Mouse (Mus musculus) forebrain, embryonic 11.5 days (tissue): ENCODE measurements around the gene Rapgef2. TPM values are rescaled to one million over a fixed set of nuclear protein-coding genes. Genes with fewer than 3 reads are reported as not detected.

Experiments
- ATAC-seq: fragments of 200-750 bp; cut with Nextera tagmentation; replicated peaks from 2 replicates; pipeline ENCODE4 v1.8.0; 2017; ENCODE audit warnings: moderate TSS enrichment; ENCODE audit not compliant: low FRiP score
- DNase-seq: peaks from one replicate; pipeline ENCODE4 v3.0.0-alpha.2; 2017; ENCODE audit warnings: low spot score
- H3K27ac ChIP-seq: fragments of 300-500 bp; sonication (generic); 2 replicates; pipeline ENCODE4 v1.5.1; 2014; ENCODE audit warnings: low read depth, low read length
- H3K27me3 ChIP-seq: fragments of 300-500 bp; sonication (generic); 2 replicates; pipeline ENCODE4 v1.6.1; 2014; ENCODE audit warnings: mild to moderate bottlenecking, low read length, mixed read lengths; ENCODE audit not compliant: control insufficient read depth, insufficient read depth
- H3K36me3 ChIP-seq: fragments of 300-500 bp; sonication (generic); 2 replicates; pipeline ENCODE4 v1.6.1; 2014; ENCODE audit warnings: mild to moderate bottlenecking, low read length, moderate library complexity, mixed read lengths; ENCODE audit not compliant: control insufficient read depth, insufficient read depth
- H3K4me1 ChIP-seq: fragments of 300-500 bp; sonication (generic); replicated peaks from 2 replicates; pipeline ENCODE4 v1.6.1; 2014; ENCODE audit warnings: low read length, mixed read lengths; ENCODE audit not compliant: control insufficient read depth, insufficient read depth
- H3K4me2 ChIP-seq: fragments of 300-500 bp; sonication (generic); 2 replicates; pipeline ENCODE4 v1.6.1; 2014; ENCODE audit warnings: low read depth, mild to moderate bottlenecking, low read length, moderate library complexity, mixed read lengths; ENCODE audit not compliant: severe bottlenecking
- H3K4me3 ChIP-seq: fragments of 300-500 bp; sonication (generic); 2 replicates; pipeline ENCODE4 v1.5.1; 2014; ENCODE audit warnings: low read depth, low read length
- H3K9ac ChIP-seq: fragments of 300-500 bp; sonication (generic); 2 replicates; pipeline ENCODE4 v1.6.1; 2014; ENCODE audit warnings: low read length
- H3K9me3 ChIP-seq: fragments of 300-500 bp; sonication (generic); 2 replicates; pipeline ENCODE4 v1.6.1; 2016; ENCODE audit warnings: low read length, mixed read lengths; ENCODE audit not compliant: control insufficient read depth
- WGBS: fragments of 180-500 bp; shearing (Covaris S2); extraction: QIAGEN DNeasy Blood & Tissue Kit; methylation state at CpG from one replicate; pipeline ENCODE4 v1.1.7; 2014; 5-methylcytosine and 5-hydroxymethylcytosine counted together
- polyA plus RNA-seq: library from polyadenylated mRNA; unstranded; fragments of >200 nt; fragmentation: Nextera tagmentation; extraction: Ambion mirVana; gene quantifications from 2 replicates; pipeline ENCODE4 v1.2.1, GENCODE M21; 2014

The Rapgef2 gene
- polyA plus RNA-seq, 1 experiment from 2014 or later: 8.5 TPM

GRCm38 (mm10) chr3:79119983-79120382, 166.3 kb downstream of the Rapgef2 start:
- ATAC-seq (no peak), DNase-seq (no peak)
- no peaks in the 10 kb centered on the region for H3K36me3 ChIP-seq
- H3K4me2 ChIP-seq: no peak overlapping the region
- 95% methylated on average over 12 of the region's 12 CpGs for WGBS
- H3K27me3 ChIP-seq: no peaks in the 10 kb centered on the region
- H3K27ac ChIP-seq: no peak overlapping the region
- no peak overlapping the region for H3K4me3 ChIP-seq
- H3K4me1 ChIP-seq: no peaks in the 10 kb centered on the region
- H3K9ac ChIP-seq: no peak overlapping the region
- no peaks in the 10 kb centered on the region for H3K9me3 ChIP-seq

GRCm38 (mm10) chr3:79110153-79110552, 176.2 kb downstream of the Rapgef2 start:
- DNase-seq: no peak
- Histone ChIP-seq H3K4me3 (no peak overlapping the region), H3K9ac (no peak overlapping the region), H3K27ac (no peak overlapping the region), H3K4me2 (no peak overlapping the region), H3K27me3 (no peaks in the 10 kb centered on the region), H3K9me3 (no peaks in the 10 kb centered on the region), H3K4me1 (no peaks in the 10 kb centered on the region), H3K36me3 (no peaks in the 10 kb centered on the region)
- WGBS: 97% methylated on average over 6 of the region's 6 CpGs
- ATAC-seq: no peak

GRCm38 (mm10) chr3:79108246-79108645, 178.1 kb downstream of the Rapgef2 start:
- H3K36me3 ChIP-seq: no peaks in the 10 kb centered on the region
- H3K9me3 ChIP-seq: no peaks in the 10 kb centered on the region
- 94% methylated on average over 6 of the region's 6 CpGs for WGBS
- ATAC-seq (no peak), DNase-seq (no peak)
- H3K9ac ChIP-seq: no peak overlapping the region
- H3K27ac ChIP-seq: no peak overlapping the region
- no peak overlapping the region for H3K4me3 ChIP-seq
- no peaks in the 10 kb centered on the region for H3K27me3 ChIP-seq
- no peak overlapping the region for H3K4me2 ChIP-seq
- no peaks in the 10 kb centered on the region for H3K4me1 ChIP-seq

GRCm38 (mm10) chr3:79106360-79106759, 180.0 kb downstream of the Rapgef2 start:
- no peaks in the 10 kb centered on the region for H3K36me3 ChIP-seq
- no peaks in the 10 kb centered on the region for H3K27me3 ChIP-seq
- no peak overlapping the region for H3K9ac ChIP-seq
- ATAC-seq: no peak
- H3K9me3 ChIP-seq: no peaks in the 10 kb centered on the region
- no peak overlapping the region for H3K4me2 ChIP-seq
- no peak overlapping the region for H3K27ac ChIP-seq
- no peak overlapping the region for H3K4me3 ChIP-seq
- WGBS: 88% methylated on average over 2 of the region's 2 CpGs
- H3K4me1 ChIP-seq: no peaks in the 10 kb centered on the region
- no peak for DNase-seq

GRCm38 (mm10) chr3:79103604-79104003, 182.7 kb downstream of the Rapgef2 start:
- no peaks in the 10 kb centered on the region for H3K4me1 ChIP-seq
- ATAC-seq: no peak
- H3K9me3 ChIP-seq: no peaks in the 10 kb centered on the region
- H3K36me3 ChIP-seq: no peaks in the 10 kb centered on the region
- no peak overlapping the region for H3K4me3 ChIP-seq
- no peak overlapping the region for H3K27ac ChIP-seq
- no peak for DNase-seq
- H3K4me2 ChIP-seq: no peak overlapping the region
- no peak overlapping the region for H3K9ac ChIP-seq
- no peaks in the 10 kb centered on the region for H3K27me3 ChIP-seq
- 95% methylated on average over 9 of the region's 9 CpGs for WGBS

- no peak overlapping the region for H3K4me3 ChIP-seq
- ATAC-seq (no peak), DNase-seq (no peak)
- no peak overlapping the region for H3K9ac ChIP-seq
- H3K27ac ChIP-seq: no peak overlapping the region
- H3K36me3 ChIP-seq: no peaks in the 10 kb centered on the region; the same call in 1 of the 2 replicates
- H3K9me3 ChIP-seq: no peaks in the 10 kb centered on the region
- H3K4me2 ChIP-seq: no peak overlapping the region
- 87% methylated on average over 6 of the region's 6 CpGs for WGBS
- no peaks in the 10 kb centered on the region for H3K4me1 ChIP-seq
- no peaks in the 10 kb centered on the region for H3K27me3 ChIP-seq
These were observed 184.6 kb downstream of the Rapgef2 start for GRCm38 (mm10) chr3:79101737-79102136.

GRCm38 (mm10) chr3:79100831-79101230, 185.5 kb downstream of the Rapgef2 start:
- Histone ChIP-seq H3K4me1 (no peaks in the 10 kb centered on the region), H3K36me3 (no peaks in the 10 kb centered on the region; the same call in 1 of the 2 replicates), H3K27me3 (no peaks in the 10 kb centered on the region), H3K27ac (no peak overlapping the region), H3K4me3 (no peak overlapping the region), H3K9me3 (no peaks in the 10 kb centered on the region), H3K4me2 (no peak overlapping the region), H3K9ac (no peak overlapping the region)
- DNase-seq: no peak
- no peak for ATAC-seq
- WGBS: 92% methylated on average over 7 of the region's 7 CpGs

GRCm38 (mm10) chr3:79089091-79089490, 197.2 kb downstream of the Rapgef2 start:
- Histone ChIP-seq H3K4me2 (no peak overlapping the region), H3K27ac (no peak overlapping the region), H3K27me3 (no peaks in the 10 kb centered on the region), H3K4me3 (no peak overlapping the region), H3K36me3 (no peaks in the 10 kb centered on the region; the same call in 1 of the 2 replicates), H3K4me1 (no peaks in the 10 kb centered on the region), H3K9ac (no peak overlapping the region), H3K9me3 (no peaks in the 10 kb centered on the region)
- ATAC-seq (no peak), DNase-seq (no peak)
- WGBS: 84% methylated on average over 7 of the region's 7 CpGs

GRCm38 (mm10) chr3:79088461-79088860, 197.9 kb downstream of the Rapgef2 start:
- Histone ChIP-seq H3K36me3 (no peaks in the 10 kb centered on the region; the same call in 1 of the 2 replicates), H3K9ac (no peak overlapping the region), H3K27ac (no peak overlapping the region), H3K9me3 (no peaks in the 10 kb centered on the region), H3K4me1 (no peaks in the 10 kb centered on the region), H3K4me3 (no peak overlapping the region), H3K27me3 (no peaks in the 10 kb centered on the region), H3K4me2 (no peak overlapping the region)
- DNase-seq (no peak), ATAC-seq (no peak)
- 91% methylated on average over 5 of the region's 5 CpGs for WGBS
